Mouse (Mus musculus) heart, adult 2 months (tissue): ENCODE results near the gene Atp8a1.

Experiments used
- CTCF ChIP-seq: fragments of 200-600 bp; IDR thresholded peaks from 2 replicates; pipeline ENCODE4 v1.8.1; 2022; ENCODE audit warnings: antibody characterized with exemption, mild to moderate bottlenecking, moderate library complexity
- EP300 ChIP-seq: fragments of 200-500 bp; IDR thresholded peaks from 2 replicates; pipeline ENCODE4 v1.6.1; 2011; ENCODE audit warnings: low read depth, low read length, control low read depth; ENCODE audit not compliant: insufficient read depth

GRCm38 (mm10) chr5:67631261-67631660 lies 216.0 kb downstream of the Atp8a1 start:
- TF ChIP-seq CTCF (no peak), EP300 (no peak)
